Mouse (Mus musculus) gastrocnemius, adult 8-10 months (tissue): ENCODE results near the gene Proca1. TPM values are rescaled to one million over a fixed set of nuclear protein-coding genes. Genes with fewer than 3 reads are reported as not detected.

Source experiments
- DNase-seq, 2 experiments: peaks; one replicate each; pipeline ENCODE4 v3.0.0; 2022; ENCODE audit warnings: low spot score in 2 of 2
- microRNA-seq: library from miRNA; unstranded; fragments of <30 nt; microRNA quantifications from one replicate; pipeline ENCODE4 v1.2.0, GENCODE M21; 2022
- total RNA-seq, 4 experiments: library from RNA; stranded (reverse); gene quantifications; 2 replicates each; pipeline ENCODE4 v1.2.4; 2022

The Proca1 gene
- total RNA-seq, 4 experiments from 2014 or later, result 0.34 to 0.88 (median 0.52) TPM

GRCm38 (mm10) chr11:78215709-78216317, 22.6 kb downstream of the Proca1 start:
- DNase-seq, result no peak

GRCm38 (mm10) chr11:78223586-78223985, 30.4 kb downstream of the Proca1 start:
- peak; percentile 31 to 49 for DNase-seq

- no peak for DNase-seq
Observed at GRCm38 (mm10) chr11:78231518-78231917, 38.3 kb downstream of the Proca1 start.

- DNase-seq, result no peak
Observed at GRCm38 (mm10) chr11:78240193-78240857, 47.1 kb downstream of the Proca1 start.

- DNase-seq, result no peak
Observed at GRCm38 (mm10) chr11:78245261-78245626, 52.1 kb downstream of the Proca1 start.

- peak; percentile 82 to 83 for DNase-seq
Observed at GRCm38 (mm10) chr11:78245627-78246317, 52.6 kb downstream of the Proca1 start, which contains the start of the genes Sdf2 and Supt6. Sdf2 (plus strand) TSS chr11:78245746. Supt6 (minus strand) TSS chr11:78245987.

GRCm38 (mm10) chr11:78246318-78247011, 53.3 kb downstream of the Proca1 start:
- DNase-seq, result no peak

GRCm38 (mm10) chr11:78247012-78247348, 53.8 kb downstream of the Proca1 start:
- no peak for DNase-seq

GRCm38 (mm10) chr11:78247727-78248140, 54.5 kb downstream of the Proca1 start:
- no peak for DNase-seq

Small RNA genes lying within 50 kb of the gene (microRNA-seq; reads per million reads assigned to microRNA genes)
- not detected for gene Mir7653

Other genes starting within 250 kb of the Proca1 start
- gene Phf12, start 210.6 kb upstream of the Proca1 start, total RNA-seq, result 10 to 100 TPM; 13.1 to 15.1 (median 13.8) TPM
- gene Dhrs13, start 161.1 kb upstream of the Proca1 start, total RNA-seq, result under 1 TPM; 0.63 to 0.99 (median 0.79) TPM
- gene Flot2, start 155.5 kb upstream of the Proca1 start, total RNA-seq, result 10 to 100 TPM; 43.7 to 49.7 (median 48.6) TPM
- 10 to 100 TPM; 20.5 to 22.9 (median 22.6) TPM for gene Eral1, start 113.0 kb upstream of the Proca1 start, total RNA-seq
- 1 to 10 TPM; 5.6 to 7.8 (median 7.3) TPM for gene Fam222b, start 98.7 kb upstream of the Proca1 start, total RNA-seq
- 1 to 10 TPM; 2.9 to 3.5 (median 3.2) TPM for gene Traf4, start 27.8 kb upstream of the Proca1 start, total RNA-seq
- under 1 TPM; 0.19 to 0.73 (median 0.50) TPM for gene Nek8, start 16.7 kb upstream of the Proca1 start, total RNA-seq
- gene Tlcd1, start 16.7 kb upstream of the Proca1 start, total RNA-seq, result 1 to 10 TPM in 1 of 4 experiments, under 1 TPM in 3; 0.56 to 1.7 (median 0.64) TPM
- gene Rpl23a, start 9.8 kb upstream of the Proca1 start, total RNA-seq, result 100 to 1,000 TPM; 671 to 835 (median 744) TPM
- 1 to 10 TPM; 1.6 to 5.5 (median 3.4) TPM for gene Rab34, start 5.0 kb upstream of the Proca1 start, total RNA-seq
- gene Sdf2, start 52.4 kb downstream of the Proca1 start, total RNA-seq, result 10 to 100 TPM; 46.6 to 51.5 (median 47.2) TPM
- 10 to 100 TPM; 27.8 to 33.0 (median 31.7) TPM for gene Supt6, start 52.6 kb downstream of the Proca1 start, total RNA-seq
- 100 to 1,000 TPM; 211 to 289 (median 233) TPM for gene 2610507B11Rik, start 68.4 kb downstream of the Proca1 start, total RNA-seq
- under 1 TPM; 0.13 to 0.49 (median 0.16) TPM for gene BC030499, start 97.4 kb downstream of the Proca1 start, total RNA-seq
- gene Spag5, start 108.1 kb downstream of the Proca1 start, total RNA-seq, result 1 to 10 TPM; 2.2 to 2.8 (median 2.6) TPM
- 1 to 10 TPM; 1.5 to 2.2 (median 1.7) TPM for gene Aldoc, start 129.6 kb downstream of the Proca1 start, total RNA-seq
- 10 to 100 TPM; 19.1 to 25.1 (median 21.3) TPM for gene Pigs, start 135.0 kb downstream of the Proca1 start, total RNA-seq
- 10 to 100 TPM in 1 of 4 experiments, 1 to 10 TPM in 3; 5.3 to 14.9 (median 8.4) TPM for gene Unc119, start 150.1 kb downstream of the Proca1 start, total RNA-seq
- gene Foxn1, start 193.2 kb downstream of the Proca1 start, total RNA-seq, result not detected
- not detected for gene Slc13a2, start 228.8 kb downstream of the Proca1 start, total RNA-seq